In the genomic region with DNA sequence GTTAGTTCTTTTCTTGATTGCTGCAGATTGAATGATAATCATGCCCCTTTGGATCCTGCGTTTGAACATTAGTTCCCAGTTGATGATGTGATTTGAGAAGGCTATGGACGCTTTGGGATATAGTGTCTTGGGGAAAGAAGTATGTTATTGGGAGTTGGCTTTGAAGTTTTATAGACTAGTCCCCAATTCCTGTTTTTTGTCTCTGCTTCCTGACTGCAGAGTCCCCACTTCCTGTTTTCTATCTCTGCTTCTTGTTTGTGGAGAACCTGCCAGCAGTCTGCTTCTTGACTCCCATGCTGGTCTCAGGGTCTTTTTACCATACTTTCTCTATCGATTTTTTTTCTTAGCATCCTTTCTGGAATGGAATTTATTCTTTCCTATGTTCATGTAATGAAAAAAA, we compare ENCODE assay signal across 12 mouse cellular contexts. TPM values are rescaled to one million over a fixed set of nuclear protein-coding genes. Genes with fewer than 3 reads are reported as not detected.
"Had no signal": no experiment of that assay in that cellular context is flagged by ENCODE, and none has a peak within 500 bp of the region (broad histone marks: within the 10 kb centered on the region; RNA-seq: fewer than 3 reads in every experiment).

No protein-coding gene starts in this region.

- DNase-seq: kidney, adult 11 months; kidney, adult 9 months; kidney, postnatal 14 days; kidney, postnatal 4 days; layer of hippocampus, adult 9-11 months; liver, embryonic 13.5 days; lung, adult 2 months; lung, postnatal 14 days; midbrain, embryonic 14.5 days; thymus, postnatal 25 days had no signal

RNA-seq across cellular contexts. Expression of a gene that starts 22.2 kb away (rescaled TPM):
- total RNA-seq: liver, adult 2 months; megakaryocyte-erythroid progenitor cell, adult 5-6 weeks had no signal
